Mouse (Mus musculus) lung, embryonic 16.5 days (tissue): Measurements from ENCODE around the gene Plppr1. TPM values are rescaled to one million over a fixed set of nuclear protein-coding genes. Genes with fewer than 3 reads are reported as not detected.

Experiments used
- ATAC-seq: fragments of 200-750 bp; cut with Nextera tagmentation; 2 replicates; pipeline ENCODE4 v1.8.0; 2017; ENCODE audit warnings: low read depth, mild to moderate bottlenecking, moderate library complexity
- H3K27ac ChIP-seq: fragments of 300-500 bp; sonication (generic); 2 replicates; pipeline ENCODE4 v1.5.1; 2014; ENCODE audit warnings: mild to moderate bottlenecking, control low read depth, low read length
- H3K27me3 ChIP-seq: fragments of 300-500 bp; sonication (generic); 2 replicates; pipeline ENCODE4 v1.6.1; 2014; ENCODE audit warnings: low read depth, low read length, mixed read lengths; ENCODE audit not compliant: control insufficient read depth, insufficient read depth
- H3K36me3 ChIP-seq: fragments of 300-500 bp; sonication (generic); 2 replicates; pipeline ENCODE4 v1.6.1; 2014; ENCODE audit warnings: low read length; ENCODE audit not compliant: control insufficient read depth, insufficient read depth
- H3K4me1 ChIP-seq: fragments of 300-500 bp; sonication (generic); replicated peaks from 2 replicates; pipeline ENCODE4 v1.6.1; 2014; ENCODE audit warnings: low read length, mixed read lengths; ENCODE audit not compliant: control insufficient read depth, insufficient read depth
- H3K4me2 ChIP-seq: fragments of 300-500 bp; sonication (generic); 2 replicates; pipeline ENCODE4 v1.6.1; 2014; ENCODE audit warnings: low read depth, low read length, control low read depth
- H3K4me3 ChIP-seq: fragments of 300-500 bp; sonication (generic); 2 replicates; pipeline ENCODE4 v1.5.1; 2014; ENCODE audit warnings: mild to moderate bottlenecking, low read length, control low read depth
- H3K9ac ChIP-seq: fragments of 300-500 bp; sonication (generic); 2 replicates; pipeline ENCODE4 v1.6.1; 2014; ENCODE audit warnings: low read length, control low read depth
- H3K9me3 ChIP-seq: fragments of 300-500 bp; sonication (generic); 2 replicates; pipeline ENCODE4 v1.6.1; 2016; ENCODE audit warnings: low read length; ENCODE audit not compliant: control insufficient read depth
- WGBS: fragments of 180-500 bp; shearing (Covaris S2); extraction: QIAGEN DNeasy Blood & Tissue Kit; methylation state at CpG from one replicate; pipeline ENCODE4 v1.1.7; 2014; 5-methylcytosine and 5-hydroxymethylcytosine counted together
- polyA plus RNA-seq: library from polyadenylated mRNA; unstranded; fragments of >200 nt; fragmentation: Nextera tagmentation; extraction: Ambion mirVana; gene quantifications from 2 replicates; pipeline ENCODE4 v1.2.1, GENCODE M21; 2015

The Plppr1 gene
- polyA plus RNA-seq, 1 experiment from 2014 or later, result 0.98 TPM

- ATAC-seq, result peak; percentile 79
- H3K9ac ChIP-seq, result no peak overlapping the region
- H3K4me2 ChIP-seq, result no peak overlapping the region
- H3K27ac ChIP-seq, result no peak overlapping the region
- no peaks in the 10 kb centered on the region for H3K36me3 ChIP-seq
- H3K4me1 ChIP-seq, result peaks cover 7% of the 10 kb centered on the region; the same call in 1 of the 2 replicates
- no peaks in the 10 kb centered on the region for H3K9me3 ChIP-seq
- no peaks in the 10 kb centered on the region for H3K27me3 ChIP-seq
- WGBS, result 28% methylated on average over 8 of the region's 8 CpGs
- H3K4me3 ChIP-seq, result no peak overlapping the region
Measured at GRCm38 (mm10) chr4:49197125-49197747, 138.2 kb downstream of the Plppr1 start.

DNA sequence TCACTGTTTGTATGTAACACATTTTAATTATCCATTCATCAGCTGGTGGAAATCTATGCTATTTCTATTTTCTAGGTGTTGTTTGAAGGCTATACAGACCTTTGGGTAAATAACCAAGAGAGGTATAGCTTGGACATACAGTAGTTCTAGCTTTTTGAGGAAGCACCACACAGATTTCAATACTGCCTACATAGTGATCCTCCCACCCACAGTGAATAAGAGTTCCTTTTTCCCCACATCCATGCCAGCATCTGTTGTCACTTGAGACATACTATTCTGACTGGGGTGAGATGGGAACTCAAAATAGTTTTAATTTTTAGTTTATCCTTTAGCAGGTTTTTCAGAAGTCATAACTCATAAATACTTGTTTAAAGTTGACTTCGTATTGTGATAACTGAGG lies 151.4 kb downstream of the Plppr1 start:
- Histone ChIP-seq H3K4me2 (no peak overlapping the region), H3K9me3 (no peaks in the 10 kb centered on the region), H3K27me3 (no peaks in the 10 kb centered on the region), H3K4me1 (no peaks in the 10 kb centered on the region), H3K4me3 (no peak overlapping the region), H3K36me3 (no peaks in the 10 kb centered on the region), H3K9ac (no peak overlapping the region), H3K27ac (no peak overlapping the region)
- ATAC-seq, result no peak
- WGBS, result 86% methylated on average over 1 of the region's 1 CpGs

DNA sequence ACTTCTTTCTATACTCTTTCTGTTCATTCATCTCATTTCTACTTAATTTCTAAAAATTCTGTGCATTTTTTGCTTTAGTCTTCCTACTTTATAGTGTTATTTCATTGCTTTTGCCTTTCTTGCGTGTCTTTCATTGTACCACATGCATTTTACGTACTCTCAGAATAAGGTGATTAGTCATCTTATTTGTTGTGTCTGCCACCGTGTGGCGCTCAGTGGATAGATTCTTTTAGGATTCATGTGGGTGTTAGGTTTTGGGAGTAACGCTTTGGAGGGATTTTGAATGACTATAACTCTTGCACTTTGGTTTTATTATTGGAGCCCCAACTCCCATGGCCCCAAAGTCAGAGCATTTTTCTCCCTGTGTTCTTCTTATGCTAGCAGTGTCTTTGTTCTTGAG lies 152.5 kb downstream of the Plppr1 start:
- WGBS, result 65% methylated on average over 5 of the region's 5 CpGs
- ATAC-seq, result no peak
- Histone ChIP-seq H3K36me3 (no peaks in the 10 kb centered on the region), H3K27ac (no peak overlapping the region), H3K4me2 (no peak overlapping the region), H3K4me1 (no peaks in the 10 kb centered on the region), H3K9ac (no peak overlapping the region), H3K4me3 (no peak overlapping the region), H3K27me3 (no peaks in the 10 kb centered on the region), H3K9me3 (no peaks in the 10 kb centered on the region)

DNA sequence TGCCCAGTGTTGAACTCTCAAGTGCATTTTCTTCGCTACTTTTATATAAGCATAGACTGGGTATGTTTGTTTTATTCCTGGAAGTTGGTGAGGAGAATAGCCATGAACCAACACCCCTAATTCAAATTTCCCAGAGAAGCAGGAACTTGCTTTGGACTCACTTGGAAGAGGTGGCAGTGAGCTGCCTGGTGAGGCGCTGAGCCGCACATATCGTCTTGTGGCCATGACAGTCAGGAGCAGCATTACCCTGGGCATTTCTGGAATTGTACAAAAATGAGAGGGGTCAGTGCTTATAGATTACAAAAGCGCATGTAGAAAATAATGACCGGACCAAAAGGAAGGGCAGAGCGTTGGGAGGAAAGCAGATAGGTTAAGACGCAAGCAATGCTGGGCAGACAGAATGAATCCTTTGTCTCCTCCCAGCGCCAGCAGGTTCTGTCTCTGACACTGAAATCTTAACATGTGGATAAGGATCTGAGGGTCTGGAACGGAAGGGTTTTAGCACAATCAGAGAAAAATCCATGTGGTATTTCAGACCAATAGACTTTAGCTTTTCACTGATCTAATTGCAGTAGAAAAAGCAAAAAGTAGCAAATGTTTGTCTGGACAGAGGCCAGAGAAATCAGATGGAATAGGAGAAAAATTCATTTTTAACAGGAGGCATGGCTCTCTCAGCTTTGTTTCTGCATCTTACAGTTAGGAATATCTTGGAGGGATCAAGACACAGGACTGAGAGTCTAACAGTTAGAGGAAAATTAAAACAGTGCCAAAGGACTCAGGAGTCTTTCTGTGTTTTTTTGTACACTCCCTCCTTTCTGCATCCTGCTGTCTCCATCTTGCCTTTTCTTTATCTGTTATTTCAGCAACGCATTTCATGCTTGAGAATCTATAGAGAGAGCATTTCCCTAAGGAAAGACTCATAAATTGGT lies 153.8 kb downstream of the Plppr1 start:
- Histone ChIP-seq H3K4me3 (no peak overlapping the region), H3K27me3 (no peaks in the 10 kb centered on the region), H3K4me2 (no peak overlapping the region), H3K9ac (no peak overlapping the region), H3K36me3 (no peaks in the 10 kb centered on the region), H3K9me3 (no peaks in the 10 kb centered on the region), H3K4me1 (no peaks in the 10 kb centered on the region), H3K27ac (no peak overlapping the region)
- 62% methylated on average over 11 of the region's 11 CpGs for WGBS
- no peak for ATAC-seq

DNA sequence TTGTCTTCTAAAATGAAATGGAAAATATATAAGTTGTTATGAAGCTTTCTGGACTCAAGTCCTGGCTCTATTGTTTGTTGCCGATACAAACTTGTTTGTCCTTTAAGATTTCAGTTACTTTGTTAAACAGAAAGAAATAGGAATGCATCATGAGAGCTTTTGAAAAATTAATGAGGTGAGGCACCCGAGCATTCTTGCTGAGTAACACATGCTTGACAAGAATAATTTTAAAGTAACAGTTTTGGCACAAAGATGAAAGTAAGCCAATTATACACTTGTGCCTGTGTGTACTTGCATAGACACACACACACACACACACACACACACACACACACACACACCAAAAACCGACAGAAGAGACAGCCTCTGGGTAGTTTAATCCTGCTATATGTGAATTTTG lies 155.3 kb downstream of the Plppr1 start:
- Histone ChIP-seq H3K4me1 (no peaks in the 10 kb centered on the region), H3K4me2 (no peak overlapping the region), H3K9ac (no peak overlapping the region), H3K9me3 (no peaks in the 10 kb centered on the region), H3K4me3 (no peak overlapping the region), H3K27me3 (no peaks in the 10 kb centered on the region), H3K27ac (no peak overlapping the region), H3K36me3 (no peaks in the 10 kb centered on the region)
- WGBS, result 44% methylated on average over 3 of the region's 3 CpGs
- no peak for ATAC-seq

GRCm38 (mm10) chr4:49223501-49223900 lies 164.4 kb downstream of the Plppr1 start:
- no peak for ATAC-seq
- H3K9me3 ChIP-seq, result no peaks in the 10 kb centered on the region
- WGBS, result 82% methylated on average over 6 of the region's 6 CpGs
- no peak overlapping the region for H3K27ac ChIP-seq
- H3K4me3 ChIP-seq, result no peak overlapping the region
- no peak overlapping the region for H3K9ac ChIP-seq
- H3K4me1 ChIP-seq, result peaks cover 3% of the 10 kb centered on the region; the same call in 1 of the 2 replicates
- no peaks in the 10 kb centered on the region for H3K36me3 ChIP-seq
- no peak overlapping the region for H3K4me2 ChIP-seq
- H3K27me3 ChIP-seq, result no peaks in the 10 kb centered on the region

GRCm38 (mm10) chr4:49225021-49225420 lies 165.9 kb downstream of the Plppr1 start:
- peak; percentile 71; the same call in 1 of the 2 replicates for ATAC-seq
- Histone ChIP-seq H3K27me3 (no peaks in the 10 kb centered on the region), H3K4me3 (no peak overlapping the region), H3K9ac (no peak overlapping the region), H3K9me3 (no peaks in the 10 kb centered on the region), H3K4me1 (peaks cover 3% of the 10 kb centered on the region; the same call in 1 of the 2 replicates), H3K4me2 (no peak overlapping the region), H3K27ac (peak overlapping the region; percentile 36; the same call in 1 of the 2 replicates), H3K36me3 (no peaks in the 10 kb centered on the region)
- WGBS, result 12% methylated on average over 1 of the region's 1 CpGs

DNA sequence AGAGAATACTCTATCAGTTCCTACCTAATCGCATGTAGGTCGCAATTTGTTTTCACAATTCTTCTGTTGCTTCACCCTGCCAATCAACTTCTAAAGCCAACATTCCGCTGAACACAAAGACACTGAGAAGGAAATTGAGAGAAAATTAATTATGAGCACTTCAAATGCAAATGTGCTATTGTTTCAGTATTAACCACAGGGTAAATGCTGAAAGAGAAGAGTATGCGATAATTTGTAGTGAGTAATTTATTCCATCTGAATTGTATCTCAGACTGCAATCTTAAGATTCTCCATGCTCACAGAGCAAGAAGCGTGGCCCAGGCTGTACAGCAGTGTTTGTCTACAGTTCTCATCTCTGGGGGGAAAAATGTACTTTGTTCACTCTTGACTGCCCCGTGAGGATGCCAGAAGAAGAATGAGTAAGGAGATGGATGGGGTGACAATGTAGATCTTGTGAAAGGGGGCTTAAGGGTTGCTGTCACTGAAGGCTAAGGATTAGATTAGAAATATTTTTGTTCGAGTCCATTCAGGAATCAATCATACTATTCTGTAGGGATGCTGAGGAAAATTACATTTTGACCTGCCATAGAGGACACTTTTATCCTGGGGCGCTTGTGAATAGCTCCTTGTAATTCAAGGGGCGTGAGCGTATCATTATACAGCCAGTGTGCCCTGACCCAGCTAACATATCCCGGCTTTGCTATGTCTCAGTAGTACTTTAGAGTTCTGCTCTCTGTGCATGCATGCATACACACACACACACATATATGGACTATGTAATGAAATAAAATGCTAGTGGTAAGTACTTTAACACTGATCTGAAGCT lies 173.3 kb downstream of the Plppr1 start:
- Histone ChIP-seq H3K27me3 (no peaks in the 10 kb centered on the region), H3K4me1 (no peaks in the 10 kb centered on the region), H3K9ac (no peak overlapping the region), H3K9me3 (no peaks in the 10 kb centered on the region), H3K4me2 (no peak overlapping the region), H3K4me3 (no peak overlapping the region), H3K36me3 (no peaks in the 10 kb centered on the region), H3K27ac (no peak overlapping the region)
- ATAC-seq, result no peak
- WGBS, result 47% methylated on average over 11 of the region's 11 CpGs

- H3K9me3 ChIP-seq, result no peaks in the 10 kb centered on the region
- H3K4me3 ChIP-seq, result no peak overlapping the region
- no peaks in the 10 kb centered on the region for H3K36me3 ChIP-seq
- no peak overlapping the region for H3K27ac ChIP-seq
- no peaks in the 10 kb centered on the region for H3K4me1 ChIP-seq
- H3K27me3 ChIP-seq, result no peaks in the 10 kb centered on the region
- H3K9ac ChIP-seq, result no peak overlapping the region
- 25% methylated on average over 3 of the region's 3 CpGs for WGBS
- no peak for ATAC-seq
- H3K4me2 ChIP-seq, result no peak overlapping the region
Measured at GRCm38 (mm10) chr4:49233032-49233406, 173.9 kb downstream of the Plppr1 start.
